Mouse (Mus musculus) embryonic facial prominence, embryonic 13.5 days (tissue): Measurements from ENCODE around the gene Rflnb. TPM values are rescaled to one million over a fixed set of nuclear protein-coding genes. Genes with fewer than 3 reads are reported as not detected.
A peak's percentile ranks its signal among the peaks of the same experiment; 100 is the strongest.

Source experiments
- ATAC-seq: fragments of 200-750 bp; cut with Nextera tagmentation; 2 replicates; pipeline ENCODE4 v1.8.0; 2017; ENCODE audit warnings: low read depth; ENCODE audit not compliant: insufficient number of reproducible peaks, insufficient read depth, low FRiP score, low TSS enrichment
- H3K27ac ChIP-seq: fragments of 300-500 bp; sonication (generic); 2 replicates; pipeline ENCODE4 v1.5.1; 2015; ENCODE audit warnings: moderate library complexity, mild to moderate bottlenecking, inconsistent platforms
- H3K27me3 ChIP-seq: fragments of 300-500 bp; sonication (generic); 2 replicates; pipeline ENCODE4 v1.6.1; 2015; ENCODE audit warnings: mild to moderate bottlenecking, inconsistent platforms
- H3K36me3 ChIP-seq: fragments of 300-500 bp; sonication (generic); 2 replicates; pipeline ENCODE4 v1.6.1; 2015; ENCODE audit warnings: mild to moderate bottlenecking, inconsistent platforms
- H3K4me1 ChIP-seq: fragments of 300-500 bp; sonication (generic); 2 replicates; pipeline ENCODE4 v1.6.1; 2015; ENCODE audit warnings: inconsistent platforms
- H3K4me2 ChIP-seq: fragments of 300-500 bp; sonication (generic); 2 replicates; pipeline ENCODE4 v1.6.1; 2015; ENCODE audit warnings: moderate library complexity, mild to moderate bottlenecking, inconsistent platforms
- H3K4me3 ChIP-seq: fragments of 300-500 bp; sonication (generic); 2 replicates; pipeline ENCODE4 v1.5.1; 2015; ENCODE audit warnings: mild to moderate bottlenecking, inconsistent platforms
- H3K9ac ChIP-seq: fragments of 300-500 bp; sonication (generic); 2 replicates; pipeline ENCODE4 v1.6.1; 2015; ENCODE audit warnings: mild to moderate bottlenecking, inconsistent platforms
- H3K9me3 ChIP-seq: fragments of 300-500 bp; sonication (generic); 2 replicates; pipeline ENCODE4 v1.6.1; 2016; ENCODE audit warnings: inconsistent platforms
- WGBS: fragments of 180-500 bp; shearing (Covaris S2); methylation state at CpG from one replicate; pipeline ENCODE4 v1.1.7; 2015; ENCODE audit warnings: mixed read lengths; 5-methylcytosine and 5-hydroxymethylcytosine counted together
- polyA plus RNA-seq: library from polyadenylated mRNA; unstranded; fragments of >200 nt; fragmentation: Nextera tagmentation; extraction: Ambion mirVana; gene quantifications from 2 replicates; pipeline ENCODE4 v1.2.1, GENCODE M21; 2015

Gene Rflnb
- polyA plus RNA-seq, 1 experiment from 2014 or later, result 54.0 TPM

DNA sequence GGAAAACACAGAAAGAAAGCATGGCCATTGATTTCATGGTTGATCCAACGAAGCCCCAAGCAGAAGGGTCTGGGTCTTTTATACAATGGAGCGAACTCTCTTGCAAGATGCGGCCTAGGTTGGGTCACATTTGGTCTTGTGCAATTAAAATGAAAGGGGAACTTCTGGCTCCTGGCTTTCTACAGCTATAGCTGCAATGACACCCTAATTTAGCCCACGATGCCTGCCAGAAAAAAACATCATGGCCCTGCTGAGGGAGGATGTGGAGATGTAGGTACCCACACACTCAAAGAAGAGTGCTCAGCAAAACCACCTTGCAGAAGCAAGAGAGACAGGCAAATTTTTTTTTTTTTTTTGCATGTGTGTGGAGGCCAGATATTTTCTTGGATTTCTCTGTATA lies 6.3 kb upstream of the Rflnb start:
- Histone ChIP-seq H3K4me2 (no peak overlapping the region), H3K36me3 (no peaks in the 10 kb centered on the region), H3K4me1 (no peaks in the 10 kb centered on the region), H3K9ac (no peak overlapping the region), H3K27me3 (no peaks in the 10 kb centered on the region), H3K9me3 (no peaks in the 10 kb centered on the region), H3K4me3 (no peak overlapping the region), H3K27ac (no peak overlapping the region)
- WGBS, result 61% methylated on average over 4 of the region's 4 CpGs
- no peak for ATAC-seq

DNA sequence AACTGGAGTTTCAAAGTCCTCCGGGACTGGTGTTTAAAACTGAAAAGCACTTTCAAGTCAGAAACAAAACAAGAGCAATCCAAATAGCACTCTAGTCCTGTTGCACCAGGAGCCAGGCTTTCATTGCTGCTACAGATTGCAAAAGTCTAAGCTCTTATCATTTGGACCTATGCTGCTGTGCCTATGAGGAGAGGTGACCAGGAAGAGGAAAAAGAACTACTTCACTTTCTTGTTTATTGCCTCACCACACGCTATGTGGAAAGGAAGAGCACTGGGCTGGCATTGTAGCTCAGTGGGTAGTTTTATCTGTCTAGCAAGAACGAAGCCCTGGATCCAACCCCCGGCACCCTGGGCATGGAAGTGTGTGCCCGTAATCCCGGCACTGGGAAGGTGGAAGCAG lies 5.8 kb upstream of the Rflnb start:
- Histone ChIP-seq H3K9ac (no peak overlapping the region), H3K27me3 (no peaks in the 10 kb centered on the region), H3K36me3 (no peaks in the 10 kb centered on the region), H3K4me1 (no peaks in the 10 kb centered on the region), H3K4me3 (no peak overlapping the region), H3K27ac (no peak overlapping the region), H3K9me3 (no peaks in the 10 kb centered on the region), H3K4me2 (no peak overlapping the region)
- no peak for ATAC-seq
- 78% methylated on average over 6 of the region's 6 CpGs for WGBS

DNA sequence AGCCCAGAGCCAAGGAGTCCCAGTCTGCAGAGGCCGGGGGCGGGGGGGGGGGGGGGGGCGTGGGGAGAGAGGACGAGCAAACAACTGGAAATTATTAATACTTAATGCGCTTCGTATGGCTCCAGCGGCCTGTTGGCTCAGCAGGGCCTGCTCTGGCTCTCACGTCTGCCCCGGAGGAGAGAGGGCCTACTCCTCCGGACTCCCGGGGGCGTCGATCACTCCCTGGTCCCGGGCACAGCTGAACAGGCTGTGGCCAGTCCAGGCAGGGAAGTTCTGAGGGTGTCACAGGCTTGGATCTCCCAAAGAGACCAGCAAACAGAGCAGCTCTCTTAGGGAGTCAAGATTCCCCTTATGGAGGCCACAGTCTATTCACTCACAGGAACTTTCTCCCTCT lies 487 bp upstream of the Rflnb start:
- peaks cover 14% of the 10 kb centered on the region for H3K36me3 ChIP-seq
- H3K4me2 ChIP-seq, result peak overlapping the region; percentile 80
- H3K4me1 ChIP-seq, result peaks cover 39% of the 10 kb centered on the region
- H3K9me3 ChIP-seq, result no peaks in the 10 kb centered on the region
- WGBS, result 1% methylated on average over 10 of the region's 14 CpGs
- ATAC-seq, result peak; percentile 50
- peak overlapping the region; percentile 83 for H3K4me3 ChIP-seq
- H3K27ac ChIP-seq, result peak overlapping the region; percentile 88
- no peaks in the 10 kb centered on the region for H3K27me3 ChIP-seq
- peak overlapping the region; percentile 86 for H3K9ac ChIP-seq

DNA sequence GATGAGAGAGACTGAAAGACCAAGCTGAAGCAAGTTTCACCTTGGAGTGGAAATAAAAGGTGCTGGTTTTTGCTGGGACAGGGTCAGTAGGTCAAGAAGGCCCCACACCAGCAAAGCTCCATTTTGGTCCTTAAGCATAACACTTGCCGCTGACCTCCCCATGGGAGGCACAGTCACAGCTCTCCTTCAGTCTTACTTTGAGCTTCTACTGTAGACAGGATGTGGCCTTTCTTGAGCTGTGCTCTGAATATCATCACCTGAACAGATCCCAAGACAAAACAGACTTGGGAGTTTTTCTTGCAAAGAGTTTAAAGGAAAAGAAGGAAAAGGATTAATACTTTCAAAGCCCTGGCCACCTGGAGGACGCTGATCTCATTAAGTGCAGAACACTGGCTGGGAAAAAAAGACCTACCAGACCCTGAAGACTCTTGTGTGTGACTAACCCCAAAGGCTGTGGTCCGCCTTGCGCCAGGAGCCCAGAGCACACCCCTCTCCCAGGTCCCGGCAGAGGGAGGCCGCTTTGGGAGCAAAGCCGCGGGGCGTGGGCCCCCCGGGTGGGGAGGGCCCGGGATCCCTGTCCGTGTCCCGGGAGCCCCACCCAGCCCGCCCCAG lies 949 bp downstream of the Rflnb start:
- WGBS, result 5% methylated on average over 13 of the region's 14 CpGs
- H3K4me1 ChIP-seq, result peaks cover 44% of the 10 kb centered on the region
- H3K36me3 ChIP-seq, result peaks cover 24% of the 10 kb centered on the region
- peak overlapping the region; percentile 80 for H3K4me2 ChIP-seq
- ATAC-seq, result peak; percentile 27; the same call in 1 of the 2 replicates
- H3K27me3 ChIP-seq, result no peaks in the 10 kb centered on the region
- no peaks in the 10 kb centered on the region for H3K9me3 ChIP-seq
- H3K4me3 ChIP-seq, result peak overlapping the region; percentile 83
- peak overlapping the region; percentile 86 for H3K9ac ChIP-seq
- peak overlapping the region; percentile 88 for H3K27ac ChIP-seq

DNA sequence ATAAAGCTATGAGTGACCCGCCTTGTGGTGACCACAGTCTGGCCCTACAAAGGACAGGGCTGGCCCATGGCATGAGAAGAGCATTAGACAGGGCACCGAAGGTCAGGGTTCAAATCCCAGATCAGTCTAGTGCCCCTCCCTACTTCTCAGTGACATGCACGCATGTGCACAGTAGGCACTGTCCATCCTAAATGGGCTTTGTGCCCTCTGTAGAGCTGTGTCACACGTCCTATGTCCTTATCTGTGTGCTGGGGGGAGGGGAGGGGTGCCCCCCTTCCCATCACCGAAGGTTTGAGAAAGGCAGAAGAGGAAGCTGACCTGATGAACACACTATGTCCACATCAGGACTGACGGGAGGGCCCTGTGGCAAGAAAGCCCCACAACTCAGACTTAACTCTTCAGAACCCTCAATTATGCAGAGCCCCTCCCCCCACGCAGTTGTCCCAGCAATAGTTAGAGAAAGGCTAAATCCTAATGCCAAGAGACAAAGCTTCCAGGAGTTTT lies 2.5 kb downstream of the Rflnb start:
- Histone ChIP-seq H3K9me3 (no peaks in the 10 kb centered on the region), H3K4me1 (peaks cover 50% of the 10 kb centered on the region), H3K4me2 (peak overlapping the region; percentile 80), H3K27me3 (no peaks in the 10 kb centered on the region), H3K9ac (peak overlapping the region; percentile 46; the same call in 1 of the 2 replicates), H3K36me3 (peaks cover 25% of the 10 kb centered on the region), H3K4me3 (peak overlapping the region; percentile 83), H3K27ac (no peak overlapping the region)
- no peak for ATAC-seq
- WGBS, result 50% methylated on average over 7 of the region's 7 CpGs

DNA sequence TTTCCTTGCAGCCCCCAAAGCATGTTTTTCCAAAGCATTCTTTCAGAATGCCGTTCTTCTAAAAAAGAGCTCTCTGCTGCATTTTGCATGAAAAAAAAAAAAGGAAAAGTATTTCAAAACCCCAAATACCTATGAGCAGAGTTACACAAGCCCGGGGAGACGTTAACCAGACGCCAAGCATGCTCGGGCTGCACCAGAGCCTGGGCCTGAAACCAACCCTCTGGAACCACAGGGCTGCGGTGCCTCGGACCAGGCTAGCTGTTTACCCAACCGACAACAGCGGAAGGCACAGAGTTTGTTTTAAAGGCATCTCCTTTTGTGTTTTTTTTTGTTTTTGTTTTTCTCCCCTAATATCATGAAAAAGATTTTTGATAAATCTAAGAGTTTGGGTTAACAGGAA lies 6.7 kb downstream of the Rflnb start:
- WGBS, result 54% methylated on average over 9 of the region's 9 CpGs
- Histone ChIP-seq H3K27me3 (no peaks in the 10 kb centered on the region), H3K4me1 (peaks cover 33% of the 10 kb centered on the region), H3K4me3 (no peak overlapping the region), H3K9me3 (no peaks in the 10 kb centered on the region), H3K4me2 (no peak overlapping the region), H3K9ac (no peak overlapping the region), H3K36me3 (peaks cover 41% of the 10 kb centered on the region), H3K27ac (peak overlapping the region; percentile 55; the same call in 1 of the 2 replicates)
- ATAC-seq, result no peak

DNA sequence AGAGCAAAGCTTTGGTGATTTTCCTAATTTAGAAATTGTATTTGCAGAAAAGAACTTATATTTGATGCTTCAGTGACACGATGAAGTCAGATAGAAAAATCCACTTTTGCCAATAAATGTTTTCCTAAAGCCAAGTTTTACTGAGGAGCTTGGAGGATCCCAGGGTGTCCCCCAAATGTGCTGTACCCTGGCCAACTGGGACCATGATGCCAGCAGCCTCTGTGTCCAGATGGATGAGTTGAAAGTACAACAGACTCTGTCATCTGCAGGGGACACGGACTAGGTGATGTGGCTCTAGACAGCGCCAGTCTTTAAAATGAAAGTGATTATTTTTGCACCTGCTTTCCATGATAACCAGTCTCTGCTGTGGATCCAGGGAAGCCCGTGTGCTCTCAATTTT lies 7.7 kb downstream of the Rflnb start:
- Histone ChIP-seq H3K4me2 (no peak overlapping the region), H3K36me3 (peaks cover 41% of the 10 kb centered on the region), H3K9ac (no peak overlapping the region), H3K9me3 (no peaks in the 10 kb centered on the region), H3K4me3 (no peak overlapping the region), H3K27me3 (no peaks in the 10 kb centered on the region), H3K4me1 (peaks cover 27% of the 10 kb centered on the region), H3K27ac (no peak overlapping the region; the same call in 1 of the 2 replicates)
- no peak for ATAC-seq
- WGBS, result 79% methylated on average over 4 of the region's 4 CpGs

DNA sequence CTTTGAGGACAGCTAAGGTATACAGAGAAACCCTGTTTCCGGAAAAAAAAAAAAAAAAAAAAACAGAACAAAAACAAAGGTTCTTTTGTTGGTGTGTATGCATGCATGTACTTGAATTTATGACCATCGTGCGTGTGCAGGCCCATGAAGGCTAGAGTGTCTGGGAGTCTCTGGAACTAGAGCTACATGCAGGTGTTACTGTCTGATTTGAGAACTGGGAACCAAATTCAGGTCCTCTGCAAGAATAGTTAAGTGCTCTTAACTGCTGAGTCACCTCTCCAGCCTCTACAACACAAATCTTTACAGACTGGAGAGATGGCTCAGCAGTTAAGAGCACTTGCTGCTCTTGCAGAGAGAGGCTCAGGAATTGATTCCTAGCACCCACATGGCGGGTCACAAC lies 11.8 kb downstream of the Rflnb start:
- Histone ChIP-seq H3K4me3 (no peak overlapping the region), H3K9me3 (no peaks in the 10 kb centered on the region), H3K4me1 (peaks cover 13% of the 10 kb centered on the region), H3K4me2 (no peak overlapping the region), H3K9ac (no peak overlapping the region), H3K36me3 (peaks cover 17% of the 10 kb centered on the region), H3K27me3 (no peaks in the 10 kb centered on the region), H3K27ac (no peak overlapping the region)
- no peak for ATAC-seq
- 74% methylated on average over 4 of the region's 4 CpGs for WGBS

DNA sequence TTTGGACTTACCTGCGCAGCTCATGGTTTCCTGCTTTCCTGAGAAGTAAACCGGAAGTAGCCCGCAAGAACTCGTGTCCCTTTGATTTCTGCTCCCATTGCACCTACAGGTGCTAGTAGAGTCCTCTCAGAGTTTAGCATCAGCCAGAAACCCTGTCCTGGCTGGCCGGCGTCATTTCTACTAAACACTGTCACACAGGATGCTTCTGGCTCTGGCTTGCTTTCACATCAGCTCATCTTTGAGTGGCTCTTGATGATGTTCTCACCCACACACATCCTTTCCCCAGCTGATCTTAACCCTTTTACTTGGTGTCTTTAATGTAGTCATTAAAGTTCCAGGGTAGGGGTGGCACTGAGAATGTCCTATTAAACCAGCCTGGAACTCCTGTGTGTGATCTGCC lies 12.3 kb downstream of the Rflnb start:
- Histone ChIP-seq H3K9me3 (no peaks in the 10 kb centered on the region), H3K27me3 (no peaks in the 10 kb centered on the region), H3K9ac (no peak overlapping the region), H3K4me1 (peaks cover 8% of the 10 kb centered on the region), H3K27ac (no peak overlapping the region), H3K4me3 (no peak overlapping the region), H3K36me3 (peaks cover 17% of the 10 kb centered on the region), H3K4me2 (no peak overlapping the region)
- ATAC-seq, result no peak
- WGBS, result 87% methylated on average over 6 of the region's 6 CpGs

DNA sequence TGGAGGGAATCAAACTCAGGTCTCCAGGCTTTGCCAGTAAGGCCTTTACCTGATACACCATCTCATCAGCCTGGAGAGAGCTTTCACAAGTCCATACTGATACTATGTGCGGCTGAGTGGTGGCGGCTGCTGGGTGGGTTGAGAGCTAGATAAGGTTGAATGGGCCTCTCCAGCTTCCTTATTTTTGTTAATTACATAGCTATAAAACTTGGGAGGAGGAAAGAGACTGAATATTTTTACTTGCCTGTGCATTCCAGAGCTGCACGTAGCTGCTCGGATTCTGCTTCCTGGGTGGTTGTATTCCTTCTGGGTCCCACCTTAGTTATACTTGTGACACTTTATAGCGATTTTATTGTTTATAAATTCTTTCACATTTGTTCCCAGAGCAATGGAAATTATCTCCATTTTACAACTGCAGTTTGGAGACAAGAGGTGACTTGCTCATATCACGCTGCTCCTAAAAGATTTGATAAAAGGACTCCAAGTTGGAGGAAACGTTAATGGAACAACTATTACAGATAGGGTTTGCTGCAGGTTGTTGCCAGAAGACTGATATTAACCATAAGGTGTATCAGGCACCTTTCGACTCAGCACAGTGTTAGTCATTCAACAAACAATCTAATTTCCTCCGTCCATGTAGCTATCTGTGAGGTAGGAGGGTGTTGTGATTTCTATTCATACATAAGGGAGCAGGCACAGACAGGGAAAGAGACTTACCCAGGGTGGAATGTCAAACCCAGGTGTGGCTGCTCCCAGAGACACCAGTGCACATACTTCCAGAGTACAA lies 16.6 kb downstream of the Rflnb start:
- Histone ChIP-seq H3K4me3 (no peak overlapping the region), H3K4me1 (peaks cover 7% of the 10 kb centered on the region; the same call in 1 of the 2 replicates), H3K9me3 (no peaks in the 10 kb centered on the region), H3K4me2 (no peak overlapping the region), H3K27ac (no peak overlapping the region), H3K36me3 (no peaks in the 10 kb centered on the region), H3K27me3 (no peaks in the 10 kb centered on the region), H3K9ac (no peak overlapping the region)
- 84% methylated on average over 9 of the region's 9 CpGs for WGBS
- no peak for ATAC-seq

DNA sequence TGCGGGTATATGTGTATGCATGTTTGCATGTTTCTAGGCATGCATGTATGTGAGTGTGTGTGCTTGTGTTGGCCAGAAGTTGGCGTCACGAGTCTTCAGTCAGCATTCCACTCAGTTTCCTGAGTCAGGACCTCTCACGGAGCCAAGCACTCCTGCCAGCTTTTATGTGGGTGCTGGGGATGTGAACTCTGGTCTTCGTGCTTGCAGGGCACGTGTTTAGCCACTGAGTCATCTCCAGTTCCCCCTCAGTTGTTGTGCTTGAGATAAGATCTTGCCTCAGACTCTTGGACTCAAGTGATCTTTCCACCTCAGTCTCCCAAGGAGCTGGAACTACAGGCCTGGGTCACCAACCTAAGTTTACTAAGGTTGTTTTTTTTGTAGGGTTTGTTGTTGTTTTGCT lies 18.5 kb downstream of the Rflnb start:
- no peak overlapping the region for H3K4me3 ChIP-seq
- no peaks in the 10 kb centered on the region for H3K9me3 ChIP-seq
- no peak overlapping the region for H3K27ac ChIP-seq
- no peaks in the 10 kb centered on the region for H3K36me3 ChIP-seq
- WGBS, result 83% methylated on average over 6 of the region's 6 CpGs
- H3K27me3 ChIP-seq, result no peaks in the 10 kb centered on the region
- no peak overlapping the region for H3K9ac ChIP-seq
- no peaks in the 10 kb centered on the region for H3K4me1 ChIP-seq
- ATAC-seq, result no peak
- H3K4me2 ChIP-seq, result no peak overlapping the region

DNA sequence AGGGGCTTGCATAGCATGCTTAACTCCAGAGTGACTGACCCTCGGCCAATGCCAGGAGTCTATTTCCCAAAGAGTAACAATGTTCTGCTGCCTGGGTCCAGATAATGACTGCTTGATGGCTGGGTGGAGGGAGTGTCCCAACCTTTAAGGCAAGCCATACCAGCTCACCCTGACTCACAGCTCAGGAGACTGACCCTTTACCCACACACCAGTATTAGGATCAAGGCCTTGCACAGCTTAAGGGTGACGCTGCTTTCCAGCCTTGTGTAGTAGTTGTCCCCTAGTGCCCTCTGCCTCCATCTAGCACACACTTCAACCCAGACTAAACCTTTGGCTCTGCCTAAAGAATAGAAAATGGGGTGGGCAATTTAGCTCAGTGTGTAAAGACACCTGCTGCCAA lies 19.4 kb downstream of the Rflnb start:
- Histone ChIP-seq H3K9ac (no peak overlapping the region), H3K36me3 (no peaks in the 10 kb centered on the region), H3K4me1 (no peaks in the 10 kb centered on the region), H3K4me3 (no peak overlapping the region), H3K9me3 (no peaks in the 10 kb centered on the region), H3K4me2 (no peak overlapping the region), H3K27ac (no peak overlapping the region), H3K27me3 (peaks cover 1% of the 10 kb centered on the region; the same call in 1 of the 2 replicates)
- 80% methylated on average over 2 of the region's 2 CpGs for WGBS
- ATAC-seq, result no peak
